Comparison of ENCODE assay signal across 25 mouse cellular contexts in genomic region chr3:142222471-142223103, GRCm38 (mm10). TPM values are rescaled to one million over a fixed set of nuclear protein-coding genes. Genes with fewer than 3 reads are reported as not detected.
DNase-seq lines count a peak whose midpoint lies in the region; ATAC-seq and TF ChIP-seq lines count a peak whose summit lies in the region.
"Had no signal": no experiment of that assay in that cellular context is flagged by ENCODE, and none has a peak within 500 bp of the region (broad histone marks: within the 10 kb centered on the region; RNA-seq: fewer than 3 reads in every experiment).

No protein-coding gene starts in this region.

- 58% methylated on average over 7 of the region's 7 CpGs for WGBS in limb, embryonic 11.5 days
- 91% methylated on average over 7 of the region's 7 CpGs for WGBS in cerebellum, adult 2 months
- 90% methylated on average over 7 of the region's 7 CpGs for WGBS in kidney, embryonic 15.5 days

- no peak overlapping the region for H3K27ac ChIP-seq in limb, embryonic 11.5 days (replicated peaks; ENCODE audit: low read depth, low read length)
- no peak overlapping the region for H3K27ac ChIP-seq in cerebellum, adult 2 months (ENCODE audit: insufficient read depth, low read length)
- no peak overlapping the region for H3K27ac ChIP-seq in kidney, embryonic 15.5 days
- H3K27ac ChIP-seq: embryonic facial prominence, embryonic 15.5 days; forebrain, embryonic 15.5 days; heart, adult 2 months; heart, embryonic 13.5 days; hindbrain, embryonic 15.5 days; liver, embryonic 12.5 days; midbrain, embryonic 10.5 days had no signal

- no peaks in the 10 kb centered on the region for H3K9me3 ChIP-seq in limb, embryonic 11.5 days (ENCODE audit: control insufficient read depth, low read length)
- H3K9me3 ChIP-seq in kidney, embryonic 15.5 days (replicated peaks), result no peaks in the 10 kb centered on the region
- H3K9me3 ChIP-seq: embryonic facial prominence, embryonic 15.5 days; forebrain, embryonic 15.5 days; heart, embryonic 13.5 days; hindbrain, embryonic 15.5 days; liver, embryonic 12.5 days; midbrain, embryonic 10.5 days had no signal

- ATAC-seq in frontal cortex, adult (ENCODE audit: low TSS enrichment), result peak; percentile 86
- ATAC-seq in limb, embryonic 11.5 days (ENCODE audit: insufficient number of reproducible peaks, low FRiP score, low TSS enrichment, low read depth), result no peak
- ATAC-seq in kidney, embryonic 15.5 days (replicated peaks; ENCODE audit: low FRiP score), result no peak
- ATAC-seq: forebrain, embryonic 15.5 days; liver, embryonic 12.5 days had no signal

- H3K9ac ChIP-seq in limb, embryonic 11.5 days (ENCODE audit: low read length), result no peak overlapping the region
- no peak overlapping the region for H3K9ac ChIP-seq in kidney, embryonic 15.5 days
- H3K9ac ChIP-seq: embryonic facial prominence, embryonic 15.5 days; forebrain, embryonic 15.5 days; heart, embryonic 13.5 days; hindbrain, embryonic 15.5 days; liver, embryonic 12.5 days had no signal

- H3K27me3 ChIP-seq in limb, embryonic 11.5 days (ENCODE audit: control insufficient read depth, insufficient read depth, low read length), result peaks cover 7% of the 10 kb centered on the region; the same call in 1 of the 2 replicates
- H3K27me3 ChIP-seq in cerebellum, adult 2 months (ENCODE audit: control insufficient read depth, insufficient read depth, low read length), result no peaks in the 10 kb centered on the region; the same call in 1 of the 2 replicates
- H3K27me3 ChIP-seq in kidney, embryonic 15.5 days, result no peaks in the 10 kb centered on the region
- H3K27me3 ChIP-seq: embryonic facial prominence, embryonic 15.5 days; forebrain, embryonic 15.5 days; heart, embryonic 13.5 days; hindbrain, embryonic 15.5 days; liver, embryonic 12.5 days had no signal

- no peak for TF ChIP-seq POLR2A in cerebellum, adult 2 months (IDR thresholded peaks at IDR 0.05; ENCODE audit: borderline replicate concordance, insufficient read depth, low read length)

- no peak overlapping the region for H3K4me3 ChIP-seq in limb, embryonic 11.5 days (ENCODE audit: low read depth, low read length)
- no peak overlapping the region for H3K4me3 ChIP-seq in cerebellum, adult 2 months (replicated peaks; ENCODE audit: insufficient read depth, low read depth, low read length)
- no peak overlapping the region for H3K4me3 ChIP-seq in kidney, embryonic 15.5 days (replicated peaks)
- H3K4me3 ChIP-seq: embryonic facial prominence, embryonic 15.5 days; forebrain, embryonic 15.5 days; heart, adult 2 months; heart, embryonic 13.5 days; hindbrain, embryonic 15.5 days; liver, embryonic 12.5 days; midbrain, embryonic 10.5 days had no signal

- no peaks in the 10 kb centered on the region for H3K36me3 ChIP-seq in limb, embryonic 11.5 days (ENCODE audit: control insufficient read depth, insufficient read depth, low read length)
- no peaks in the 10 kb centered on the region for H3K36me3 ChIP-seq in kidney, embryonic 15.5 days
- H3K36me3 ChIP-seq: embryonic facial prominence, embryonic 15.5 days; forebrain, embryonic 15.5 days; heart, embryonic 13.5 days; hindbrain, embryonic 15.5 days; liver, embryonic 12.5 days; midbrain, embryonic 10.5 days had no signal

- H3K4me1 ChIP-seq in limb, embryonic 11.5 days (ENCODE audit: control insufficient read depth, insufficient read depth, low read length), result peaks cover 12% of the 10 kb centered on the region
- no peaks in the 10 kb centered on the region for H3K4me1 ChIP-seq in cerebellum, adult 2 months (ENCODE audit: control insufficient read depth, insufficient read depth, low read length)
- no peaks in the 10 kb centered on the region for H3K4me1 ChIP-seq in kidney, embryonic 15.5 days
- H3K4me1 ChIP-seq: embryonic facial prominence, embryonic 15.5 days; forebrain, embryonic 15.5 days; hindbrain, embryonic 15.5 days; liver, embryonic 12.5 days; midbrain, embryonic 10.5 days had no signal

- no peak for DNase-seq in frontal cortex, postnatal 25 days (ENCODE audit: low spot score in 2 of 2)
- peak; percentile 50 for DNase-seq in NIH3T3 (ENCODE audit: low read depth)
- peak; percentile 46 for DNase-seq in limb, embryonic 11.5 days (ENCODE audit: low spot score)
- DNase-seq in cerebellum, adult 2 months, result no peak
- DNase-seq in cerebellum, postnatal 25 days, result no peak
- DNase-seq: cerebellum, adult 18-20 months; cerebellum, postnatal 36 days; embryo, embryonic 11 days; gastrocnemius, postnatal 36 days; heart, adult 2 months; heart, postnatal 36 days; kidney, adult 9 months; kidney, postnatal 36 days; layer of hippocampus, adult 9-11 months; lung, adult 18-20 months; lung, postnatal 10 days; right cerebral cortex, adult 18-20 months had no signal

- no peak for TF ChIP-seq CTCF in cerebellum, adult 2 months (IDR thresholded peaks at IDR 0.05; ENCODE audit: borderline replicate concordance, insufficient read depth, low read depth, low read length)

- no peak overlapping the region for H3K4me2 ChIP-seq in limb, embryonic 11.5 days (ENCODE audit: low read depth, severe bottlenecking)
- H3K4me2 ChIP-seq in kidney, embryonic 15.5 days, result no peak overlapping the region
- H3K4me2 ChIP-seq: embryonic facial prominence, embryonic 15.5 days; forebrain, embryonic 15.5 days; heart, embryonic 13.5 days; hindbrain, embryonic 15.5 days; liver, embryonic 12.5 days had no signal

RNA-seq across cellular contexts. Expression of gene Bmpr1b, which starts 53.4 kb away (rescaled TPM):
- 12.0 and 12.2 TPM in 2 replicates for polyA plus RNA-seq in limb, embryonic 11.5 days (2014; fragmentation: Nextera tagmentation; extraction: Ambion mirVana)
- 6.0 and 6.4 TPM in 2 replicates for polyA plus RNA-seq in cerebellum, adult 2 months (2012; rRNA removed)
- 8.1 and 8.5 TPM in 2 replicates for polyA plus RNA-seq in kidney, embryonic 15.5 days (2015; fragmentation: Nextera tagmentation; extraction: Ambion mirVana)

Comparison
In these comparisons a context has a peak if more than half of its experiments do, and no peak if none do; other contexts are left out.
1. DNase-seq: peak in NIH3T3 (single experiment) and limb, embryonic 11.5 days (single experiment); none in frontal cortex, postnatal 25 days (0 of 2), cerebellum, adult 2 months (0 of 2) and cerebellum, postnatal 25 days (0 of 2).